Mouse (Mus musculus): ENCODE data around the gene Ptpn5.

Ptpn5 gene

GRCm38 (mm10) chr7:47056273-47056672 is 77.2 kb downstream of the Ptpn5 start:
- DNase-seq (ENCODE audit: low spot score), result no peak

- DNase-seq (ENCODE audit: low spot score), result no peak
Observed at GRCm38 (mm10) chr7:47055744-47056143, 77.7 kb downstream of the Ptpn5 start.

GRCm38 (mm10) chr7:47054666-47055065 is 78.8 kb downstream of the Ptpn5 start:
- no peak for DNase-seq (ENCODE audit: low spot score)

GRCm38 (mm10) chr7:47053287-47053686 is 80.2 kb downstream of the Ptpn5 start:
- DNase-seq (ENCODE audit: low spot score), result no peak

- no peak for DNase-seq (ENCODE audit: low spot score)
Observed at GRCm38 (mm10) chr7:47052276-47052675, 81.2 kb downstream of the Ptpn5 start.

- DNase-seq (ENCODE audit: low spot score), result peak; percentile 51
Observed at GRCm38 (mm10) chr7:47051404-47052151, 81.9 kb downstream of the Ptpn5 start.

GRCm38 (mm10) chr7:47050766-47051165 is 82.7 kb downstream of the Ptpn5 start:
- DNase-seq (ENCODE audit: low spot score), result peak; percentile 73

GRCm38 (mm10) chr7:47050366-47050765 is 83.1 kb downstream of the Ptpn5 start, which contains the start of gene Tmem86a:
Gene Tmem86a (plus strand): TSS chr7:47050601.
- peak; percentile 96 for DNase-seq (ENCODE audit: low spot score)

GRCm38 (mm10) chr7:47042823-47043490 is 90.5 kb downstream of the Ptpn5 start:
- no peak for DNase-seq (ENCODE audit: low spot score)

GRCm38 (mm10) chr7:47042121-47042520 is 91.4 kb downstream of the Ptpn5 start:
- no peak for DNase-seq (ENCODE audit: low spot score)

- DNase-seq (ENCODE audit: low spot score), result no peak
Observed at GRCm38 (mm10) chr7:47041706-47042105, 91.8 kb downstream of the Ptpn5 start.

GRCm38 (mm10) chr7:47035426-47035825 is 98.1 kb downstream of the Ptpn5 start:
- DNase-seq (ENCODE audit: low spot score), result no peak

GRCm38 (mm10) chr7:47034785-47035384 is 98.6 kb downstream of the Ptpn5 start:
- no peak for DNase-seq (ENCODE audit: low spot score)

GRCm38 (mm10) chr7:47031371-47031770 is 102.1 kb downstream of the Ptpn5 start:
- no peak for DNase-seq (ENCODE audit: low spot score)

GRCm38 (mm10) chr7:47030517-47031193 is 102.8 kb downstream of the Ptpn5 start:
- DNase-seq (ENCODE audit: low spot score), result no peak
